9 mouse cellular contexts compared by ENCODE assay signal in the genomic region with DNA sequence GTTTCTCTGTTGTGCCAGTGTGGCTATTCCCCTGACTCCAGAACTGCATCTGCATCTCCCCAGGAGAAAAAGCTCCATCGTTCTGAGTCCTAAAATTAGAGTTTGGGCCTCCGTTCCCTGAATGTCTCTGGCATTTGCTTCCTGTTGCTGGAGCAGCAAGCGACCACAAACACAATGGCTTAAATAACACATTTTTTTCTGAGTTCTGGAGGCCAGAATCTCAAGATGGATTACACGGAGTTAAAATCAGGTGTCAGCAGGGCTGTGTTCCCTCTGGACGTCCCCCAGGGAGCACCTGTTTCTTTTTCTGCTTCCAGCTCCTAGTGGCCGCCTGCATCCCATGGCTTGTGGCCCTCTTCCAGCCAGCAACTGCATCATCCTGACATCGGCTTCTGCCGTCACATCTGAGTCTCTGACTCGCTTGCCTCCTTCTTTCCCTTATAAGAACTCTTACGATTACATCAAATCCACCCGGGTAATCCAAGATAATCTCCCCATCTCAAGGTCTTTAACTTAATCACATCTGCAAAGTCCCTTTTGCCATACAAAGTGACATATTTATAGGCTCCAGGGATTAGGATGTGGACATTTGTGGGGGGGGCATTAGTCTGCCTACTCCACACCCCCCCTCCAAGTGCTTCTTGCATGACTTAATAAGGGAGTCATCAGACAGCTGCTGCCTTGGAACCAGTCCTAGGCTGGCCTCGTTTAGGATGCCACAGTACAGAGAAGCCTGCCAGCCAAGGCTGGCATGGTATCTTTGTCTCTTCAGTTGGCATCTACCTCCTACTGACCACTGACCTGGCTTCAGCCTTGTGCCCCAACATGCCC. TPM values are rescaled to one million over a fixed set of nuclear protein-coding genes. Genes with fewer than 3 reads are reported as not detected.
DNase-seq lines count a peak whose midpoint lies in the region; ATAC-seq and TF ChIP-seq lines count a peak whose summit lies in the region.
"Had no signal": no experiment of that assay in that cellular context is flagged by ENCODE, and none has a peak within 500 bp of the region (broad histone marks: within the 10 kb centered on the region; RNA-seq: fewer than 3 reads in every experiment).

No protein-coding gene starts in this region.

- H3K9ac ChIP-seq in limb, embryonic 14.5 days (ENCODE audit: low read depth, low read length, severe bottlenecking) = no peak overlapping the region
- no peak overlapping the region for H3K9ac ChIP-seq in kidney, embryonic 15.5 days
- H3K9ac ChIP-seq: liver, embryonic 13.5 days had no signal

- 42% methylated on average over 12 of the region's 12 CpGs for WGBS in limb, embryonic 14.5 days
- WGBS in limb, embryonic 10.5 days = 55% methylated on average over 12 of the region's 12 CpGs
- 52% methylated on average over 12 of the region's 12 CpGs for WGBS in kidney, embryonic 15.5 days

- no peaks in the 10 kb centered on the region for H3K4me1 ChIP-seq in limb, embryonic 14.5 days (ENCODE audit: control insufficient read depth, insufficient read depth, low read length)
- peaks cover 23% of the 10 kb centered on the region for H3K4me1 ChIP-seq in limb, embryonic 10.5 days
- H3K4me1 ChIP-seq in kidney, embryonic 15.5 days = 0 out of 2 replicates have a peak, but pooled peaks cover 7% of the 10 kb centered on the region
- H3K4me1 ChIP-seq: liver, embryonic 13.5 days had no signal

- H3K27ac ChIP-seq in limb, embryonic 14.5 days (replicated peaks; ENCODE audit: low read depth, low read length) = no peak overlapping the region
- no peak overlapping the region for H3K27ac ChIP-seq in limb, embryonic 10.5 days
- H3K27ac ChIP-seq in kidney, embryonic 15.5 days = no peak overlapping the region
- H3K27ac ChIP-seq: liver, embryonic 13.5 days had no signal

- H3K36me3 ChIP-seq in limb, embryonic 14.5 days (ENCODE audit: control insufficient read depth, insufficient read depth, low read length) = no peaks in the 10 kb centered on the region
- H3K36me3 ChIP-seq in limb, embryonic 10.5 days = no peaks in the 10 kb centered on the region
- H3K36me3 ChIP-seq in kidney, embryonic 15.5 days = no peaks in the 10 kb centered on the region
- H3K36me3 ChIP-seq: liver, embryonic 13.5 days had no signal

- no peaks in the 10 kb centered on the region for H3K9me3 ChIP-seq in limb, embryonic 14.5 days (ENCODE audit: control insufficient read depth, low read length)
- H3K9me3 ChIP-seq in limb, embryonic 10.5 days (replicated peaks) = no peaks in the 10 kb centered on the region
- H3K9me3 ChIP-seq in kidney, embryonic 15.5 days (replicated peaks) = no peaks in the 10 kb centered on the region
- H3K9me3 ChIP-seq: liver, embryonic 13.5 days had no signal

- intact Hi-C loops in gastrocnemius, postnatal 36 days (cut with DNase I) = loop anchor here (5.0 to 10.0 kb wide), 2 partner anchors 94 to 152 kb away; a partner anchor contains a TSS

- H3K27me3 ChIP-seq in limb, embryonic 14.5 days (ENCODE audit: control insufficient read depth, insufficient read depth, low read length) = peaks cover 13% of the 10 kb centered on the region; the same call in 1 of the 2 replicates
- peaks cover 79% of the 10 kb centered on the region for H3K27me3 ChIP-seq in limb, embryonic 10.5 days (ENCODE audit: low read depth, poor library complexity, severe bottlenecking)
- 0 out of 2 replicates have a peak, but pooled peaks cover 3% of the 10 kb centered on the region for H3K27me3 ChIP-seq in kidney, embryonic 15.5 days
- H3K27me3 ChIP-seq: liver, embryonic 13.5 days had no signal

- DNase-seq in adrenal gland, adult 2 months = peak; percentile 33
- DNase-seq in adrenal gland, postnatal 25 days = no peak
- no peak for DNase-seq in limb, embryonic 14.5 days (ENCODE audit: low spot score)
- no peak for DNase-seq in limb, embryonic 10.5 days (ENCODE audit: low spot score)
- DNase-seq in gastrocnemius, postnatal 36 days = peak; percentile 65 to 75
- peak; percentile 65 for DNase-seq in retina, postnatal 7 days (ENCODE audit: low read depth, low spot score)
- DNase-seq in kidney, adult 11 months = no peak
- DNase-seq: liver, embryonic 13.5 days had no signal

- H3K4me2 ChIP-seq in limb, embryonic 14.5 days (replicated peaks; ENCODE audit: low read depth, low read length, severe bottlenecking) = no peak overlapping the region
- H3K4me2 ChIP-seq in kidney, embryonic 15.5 days = no peak overlapping the region
- H3K4me2 ChIP-seq: liver, embryonic 13.5 days had no signal

- ATAC-seq in limb, embryonic 14.5 days (ENCODE audit: low FRiP score, low read depth) = peak; percentile 34; the same call in 1 of the 2 replicates
- no peak for ATAC-seq in kidney, embryonic 15.5 days (replicated peaks; ENCODE audit: low FRiP score)

- no peak for TF ChIP-seq POLR2A in limb, embryonic 14.5 days (IDR thresholded peaks at IDR 0.05; ENCODE audit: borderline replicate concordance, extremely low read depth, insufficient read depth, insufficient read length)

- no peak overlapping the region for H3K4me3 ChIP-seq in limb, embryonic 14.5 days (replicated peaks; ENCODE audit: low read length)
- H3K4me3 ChIP-seq in limb, embryonic 10.5 days = no peak overlapping the region
- H3K4me3 ChIP-seq in kidney, embryonic 15.5 days (replicated peaks) = no peak overlapping the region
- H3K4me3 ChIP-seq: liver, embryonic 13.5 days had no signal

RNA-seq across cellular contexts. Expression of a gene that starts 21.0 kb away (rescaled TPM):
- 1 to 10 TPM; 2.9 to 4.6 TPM for total RNA-seq in adrenal gland, adult 2 months (2021)
- polyA plus RNA-seq in adrenal gland, adult 2 months (2012; rRNA removed) = 13.2 and 20.9 TPM in 2 replicates
- 2.0 and 3.9 TPM in 2 replicates for total RNA-seq in adrenal gland, postnatal 25 days (2021)
- 15.6 and 22.3 TPM in 2 replicates for polyA plus RNA-seq in limb, embryonic 14.5 days (2012; rRNA removed)
- 12.5 and 13.1 TPM in 2 replicates for polyA plus RNA-seq in limb, embryonic 14.5 days (2014; fragmentation: Nextera tagmentation; extraction: Ambion mirVana)
- polyA plus RNA-seq in limb, embryonic 10.5 days (2016; fragmentation: Nextera tagmentation; extraction: Ambion mirVana) = 21.0 and 24.2 TPM in 2 replicates
- 10 to 100 TPM; 10.3 to 10.9 TPM for total RNA-seq in gastrocnemius, postnatal 36 days (2021)
- 19.1 and 22.6 TPM in 2 replicates for polyA plus RNA-seq in kidney, embryonic 15.5 days (2015; fragmentation: Nextera tagmentation; extraction: Ambion mirVana)

RNA-seq across cellular contexts. Expression of a gene that starts 49.6 kb away (rescaled TPM):
- total RNA-seq in adrenal gland, adult 2 months (2021) = under 1 TPM in 1 of 2 experiments, not detected in 1; 0.46 TPM
- 0.38 and 0.43 TPM in 2 replicates for polyA plus RNA-seq in adrenal gland, adult 2 months (2012; rRNA removed)
- total RNA-seq in adrenal gland, postnatal 25 days (2021) = 0.30 TPM in 1 of 2 replicates, not detected in the other
- polyA plus RNA-seq in limb, embryonic 14.5 days (2012; rRNA removed) = 0.78 and 0.99 TPM in 2 replicates
- polyA plus RNA-seq in limb, embryonic 14.5 days (2014; fragmentation: Nextera tagmentation; extraction: Ambion mirVana) = 0.67 TPM in 1 of 2 replicates, not detected in the other
- polyA plus RNA-seq in limb, embryonic 10.5 days (2016; fragmentation: Nextera tagmentation; extraction: Ambion mirVana) = 0.93 and 1.7 TPM in 2 replicates
- not detected for total RNA-seq in gastrocnemius, postnatal 36 days (2021)
- 1.6 and 1.7 TPM in 2 replicates for polyA plus RNA-seq in kidney, embryonic 15.5 days (2015; fragmentation: Nextera tagmentation; extraction: Ambion mirVana)

RNA-seq across cellular contexts. Expression of a gene that starts 49.8 kb away (rescaled TPM):
- total RNA-seq in adrenal gland, adult 2 months (2021) = 10 to 100 TPM; 14.3 to 20.1 TPM
- polyA plus RNA-seq in adrenal gland, adult 2 months (2012; rRNA removed) = 74.7 and 76.1 TPM in 2 replicates
- 15.0 and 20.0 TPM in 2 replicates for total RNA-seq in adrenal gland, postnatal 25 days (2021)
- polyA plus RNA-seq in limb, embryonic 14.5 days (2012; rRNA removed) = 13.7 and 19.5 TPM in 2 replicates
- polyA plus RNA-seq in limb, embryonic 14.5 days (2014; fragmentation: Nextera tagmentation; extraction: Ambion mirVana) = 2.4 and 2.6 TPM in 2 replicates
- 1.1 and 1.9 TPM in 2 replicates for polyA plus RNA-seq in limb, embryonic 10.5 days (2016; fragmentation: Nextera tagmentation; extraction: Ambion mirVana)
- total RNA-seq in gastrocnemius, postnatal 36 days (2021) = 10 to 100 TPM; 19.3 to 20.4 TPM
- 1.9 and 2.8 TPM in 2 replicates for polyA plus RNA-seq in kidney, embryonic 15.5 days (2015; fragmentation: Nextera tagmentation; extraction: Ambion mirVana)

Comparison
In these comparisons a context has a peak if more than half of its experiments do, and no peak if none do; other contexts are left out.
1. DNase-seq: peak in adrenal gland, adult 2 months (single experiment), gastrocnemius, postnatal 36 days (2 of 2) and retina, postnatal 7 days (single experiment); none in adrenal gland, postnatal 25 days (single experiment), limb, embryonic 14.5 days (single experiment), limb, embryonic 10.5 days (single experiment) and kidney, adult 11 months (single experiment).